Mouse (Mus musculus) forebrain, embryonic 11.5 days (tissue): ENCODE results near the gene Lrp11. TPM values are rescaled to one million over a fixed set of nuclear protein-coding genes. Genes with fewer than 3 reads are reported as not detected.
"Not testable (repeated sequence)": the region's sequence is repeated elsewhere in the genome, so short reads cannot be mapped to it uniquely, and the experiment has no call there.

Experiments used
- ATAC-seq: fragments of 200-750 bp; cut with Nextera tagmentation; replicated peaks from 2 replicates; pipeline ENCODE4 v1.8.0; 2017; ENCODE audit warnings: moderate TSS enrichment; ENCODE audit not compliant: low FRiP score
- DNase-seq: peaks from one replicate; pipeline ENCODE4 v3.0.0-alpha.2; 2017; ENCODE audit warnings: low spot score
- H3K27ac ChIP-seq: fragments of 300-500 bp; sonication (generic); 2 replicates; pipeline ENCODE4 v1.5.1; 2014; ENCODE audit warnings: low read depth, low read length
- H3K27me3 ChIP-seq: fragments of 300-500 bp; sonication (generic); 2 replicates; pipeline ENCODE4 v1.6.1; 2014; ENCODE audit warnings: mild to moderate bottlenecking, low read length, mixed read lengths; ENCODE audit not compliant: control insufficient read depth, insufficient read depth
- H3K36me3 ChIP-seq: fragments of 300-500 bp; sonication (generic); 2 replicates; pipeline ENCODE4 v1.6.1; 2014; ENCODE audit warnings: mild to moderate bottlenecking, low read length, moderate library complexity, mixed read lengths; ENCODE audit not compliant: control insufficient read depth, insufficient read depth
- H3K4me1 ChIP-seq: fragments of 300-500 bp; sonication (generic); replicated peaks from 2 replicates; pipeline ENCODE4 v1.6.1; 2014; ENCODE audit warnings: low read length, mixed read lengths; ENCODE audit not compliant: control insufficient read depth, insufficient read depth
- H3K4me2 ChIP-seq: fragments of 300-500 bp; sonication (generic); 2 replicates; pipeline ENCODE4 v1.6.1; 2014; ENCODE audit warnings: low read depth, mild to moderate bottlenecking, low read length, moderate library complexity, mixed read lengths; ENCODE audit not compliant: severe bottlenecking
- H3K4me3 ChIP-seq: fragments of 300-500 bp; sonication (generic); 2 replicates; pipeline ENCODE4 v1.5.1; 2014; ENCODE audit warnings: low read depth, low read length
- H3K9ac ChIP-seq: fragments of 300-500 bp; sonication (generic); 2 replicates; pipeline ENCODE4 v1.6.1; 2014; ENCODE audit warnings: low read length
- H3K9me3 ChIP-seq: fragments of 300-500 bp; sonication (generic); 2 replicates; pipeline ENCODE4 v1.6.1; 2016; ENCODE audit warnings: low read length, mixed read lengths; ENCODE audit not compliant: control insufficient read depth
- WGBS: fragments of 180-500 bp; shearing (Covaris S2); extraction: QIAGEN DNeasy Blood & Tissue Kit; methylation state at CpG from one replicate; pipeline ENCODE4 v1.1.7; 2014; 5-methylcytosine and 5-hydroxymethylcytosine counted together
- polyA plus RNA-seq: library from polyadenylated mRNA; unstranded; fragments of >200 nt; fragmentation: Nextera tagmentation; extraction: Ambion mirVana; gene quantifications from 2 replicates; pipeline ENCODE4 v1.2.1, GENCODE M21; 2014

The Lrp11 gene
- polyA plus RNA-seq, 1 experiment from 2014 or later, result 14.7 TPM

- Histone ChIP-seq H3K9me3 (peaks cover 3% of the 10 kb centered on the region; the same call in 1 of the 2 replicates), H3K4me2 (no peak overlapping the region), H3K4me3 (no peak overlapping the region), H3K9ac (no peak overlapping the region), H3K27me3 (no peaks in the 10 kb centered on the region), H3K4me1 (no peaks in the 10 kb centered on the region), H3K27ac (no peak overlapping the region), H3K36me3 (no peaks in the 10 kb centered on the region)
- WGBS, result 79% methylated on average over 8 of the region's 8 CpGs
- DNase-seq (no peak), ATAC-seq (no peak)
These were observed 25.2 kb downstream of the Lrp11 start for GRCm38 (mm10) chr10:7614834-7615233.

GRCm38 (mm10) chr10:7617146-7617545 is 27.5 kb downstream of the Lrp11 start:
- H3K27ac ChIP-seq, H3K4me3 ChIP-seq, DNase-seq, H3K4me2 ChIP-seq, H3K36me3 ChIP-seq, H3K9ac ChIP-seq, ATAC-seq, H3K9me3 ChIP-seq, H3K27me3 ChIP-seq, H3K4me1 ChIP-seq: not testable (repeated sequence)
- WGBS, result 76% methylated on average over 9 of the region's 11 CpGs

- H3K4me2 ChIP-seq, ATAC-seq, DNase-seq, H3K27me3 ChIP-seq, H3K36me3 ChIP-seq, H3K9ac ChIP-seq, H3K4me1 ChIP-seq, H3K9me3 ChIP-seq, H3K27ac ChIP-seq, H3K4me3 ChIP-seq: not testable (repeated sequence)
- WGBS, result 32% methylated on average over 3 of the region's 3 CpGs
These were observed 28.0 kb downstream of the Lrp11 start for GRCm38 (mm10) chr10:7617556-7617955.

GRCm38 (mm10) chr10:7619821-7620241 is 30.2 kb downstream of the Lrp11 start:
- Histone ChIP-seq H3K4me1 (no peaks in the 10 kb centered on the region), H3K9me3 (peaks cover under 1% of the 10 kb centered on the region; the same call in 1 of the 2 replicates), H3K36me3 (no peaks in the 10 kb centered on the region), H3K4me3 (no peak overlapping the region), H3K9ac (no peak overlapping the region), H3K27me3 (no peaks in the 10 kb centered on the region), H3K27ac (no peak overlapping the region), H3K4me2 (no peak overlapping the region)
- ATAC-seq, result 0 out of 2 replicates have a peak, but pooled peaks have one; percentile 21
- 73% methylated on average over 5 of the region's 5 CpGs for WGBS
- DNase-seq, result no peak

GRCm38 (mm10) chr10:7620723-7621122 is 31.1 kb downstream of the Lrp11 start:
- DNase-seq, result no peak
- ATAC-seq, result no peak
- WGBS, result 67% methylated on average over 5 of the region's 5 CpGs

GRCm38 (mm10) chr10:7622378-7622777 is 32.8 kb downstream of the Lrp11 start:
- Histone ChIP-seq H3K27me3 (no peaks in the 10 kb centered on the region), H3K4me2 (no peak overlapping the region), H3K4me3 (no peak overlapping the region), H3K4me1 (no peaks in the 10 kb centered on the region), H3K9ac (no peak overlapping the region), H3K36me3 (no peaks in the 10 kb centered on the region), H3K9me3 (no peaks in the 10 kb centered on the region), H3K27ac (no peak overlapping the region)
- WGBS, result 96% methylated on average over 3 of the region's 3 CpGs
- DNase-seq (no peak), ATAC-seq (no peak)

More at GRCm38 (mm10) chr10:7620723-7621122, 31.1 kb downstream of the Lrp11 start:
- Histone ChIP-seq H3K27ac (no peak overlapping the region), H3K9ac (no peak overlapping the region), H3K36me3 (no peaks in the 10 kb centered on the region), H3K4me3 (no peak overlapping the region), H3K27me3 (no peaks in the 10 kb centered on the region), H3K9me3 (no peaks in the 10 kb centered on the region), H3K4me2 (no peak overlapping the region), H3K4me1 (no peaks in the 10 kb centered on the region)

GRCm38 (mm10) chr10:7623861-7624518 is 34.4 kb downstream of the Lrp11 start:
- ATAC-seq (no peak), DNase-seq (no peak)
- Histone ChIP-seq H3K27ac (no peak overlapping the region), H3K4me1 (no peaks in the 10 kb centered on the region), H3K4me3 (no peak overlapping the region), H3K4me2 (no peak overlapping the region), H3K27me3 (no peaks in the 10 kb centered on the region), H3K9ac (no peak overlapping the region), H3K9me3 (no peaks in the 10 kb centered on the region), H3K36me3 (no peaks in the 10 kb centered on the region; the same call in 1 of the 2 replicates)
- WGBS, result 92% methylated on average over 3 of the region's 3 CpGs

GRCm38 (mm10) chr10:7629092-7629491 is 39.5 kb downstream of the Lrp11 start:
- H3K9me3 ChIP-seq, result no peaks in the 10 kb centered on the region
- no peak overlapping the region for H3K9ac ChIP-seq
- no peaks in the 10 kb centered on the region; the same call in 1 of the 2 replicates for H3K36me3 ChIP-seq
- no peaks in the 10 kb centered on the region for H3K27me3 ChIP-seq
- ATAC-seq, result no peak
- no peaks in the 10 kb centered on the region for H3K4me1 ChIP-seq
- DNase-seq, result no peak
- WGBS, result 93% methylated on average over 4 of the region's 4 CpGs
- no peak overlapping the region for H3K27ac ChIP-seq
- no peak overlapping the region for H3K4me3 ChIP-seq
- H3K4me2 ChIP-seq, result no peak overlapping the region

- no peak overlapping the region for H3K27ac ChIP-seq
- no peaks in the 10 kb centered on the region for H3K4me1 ChIP-seq
- no peak overlapping the region for H3K4me2 ChIP-seq
- DNase-seq, result no peak
- H3K9me3 ChIP-seq, result no peaks in the 10 kb centered on the region
- H3K27me3 ChIP-seq, result no peaks in the 10 kb centered on the region
- no peaks in the 10 kb centered on the region; the same call in 1 of the 2 replicates for H3K36me3 ChIP-seq
- 94% methylated on average over 5 of the region's 5 CpGs for WGBS
- H3K4me3 ChIP-seq, result no peak overlapping the region
- H3K9ac ChIP-seq, result no peak overlapping the region
- ATAC-seq, result no peak
These were observed 40.7 kb downstream of the Lrp11 start for GRCm38 (mm10) chr10:7630286-7630685.
